ENCODE assay signal across 9 mouse cellular contexts in genomic region chr13:23412630-23413521, GRCm38 (mm10). TPM values are rescaled to one million over a fixed set of nuclear protein-coding genes. Genes with fewer than 3 reads are reported as not detected.
DNase-seq lines count a peak whose midpoint lies in the region; ATAC-seq and TF ChIP-seq lines count a peak whose summit lies in the region.
"Had no signal": no experiment of that assay in that cellular context is flagged by ENCODE, and none has a peak within 500 bp of the region (broad histone marks: within the 10 kb centered on the region; RNA-seq: fewer than 3 reads in every experiment).

No protein-coding gene starts in this region.

- H3K27ac ChIP-seq in lung, postnatal 0 days (ENCODE audit: low read length): no peak overlapping the region
- H3K27ac ChIP-seq in forebrain, embryonic 16.5 days (ENCODE audit: low read length): no peak overlapping the region
- H3K27ac ChIP-seq in midbrain, embryonic 14.5 days (replicated peaks; ENCODE audit: low read depth, low read length): no peak overlapping the region

- no peaks in the 10 kb centered on the region for H3K36me3 ChIP-seq in lung, postnatal 0 days (ENCODE audit: insufficient read depth, low read length)
- H3K36me3 ChIP-seq in forebrain, embryonic 16.5 days (ENCODE audit: control insufficient read depth, insufficient read depth): no peaks in the 10 kb centered on the region
- no peaks in the 10 kb centered on the region for H3K36me3 ChIP-seq in midbrain, embryonic 14.5 days (ENCODE audit: control insufficient read depth, insufficient read depth, low read length)

- no peak for ATAC-seq in lung, postnatal 0 days
- ATAC-seq in forebrain, embryonic 16.5 days: peak; percentile 88
- ATAC-seq in midbrain, embryonic 14.5 days (ENCODE audit: low FRiP score, low TSS enrichment): no peak; the same call in 1 of the 2 replicates

- no peak overlapping the region for H3K9ac ChIP-seq in lung, postnatal 0 days (replicated peaks; ENCODE audit: low read depth)
- peak overlapping the region; percentile 48 for H3K9ac ChIP-seq in forebrain, embryonic 16.5 days (replicated peaks; ENCODE audit: low read depth, low read length)
- H3K9ac ChIP-seq in midbrain, embryonic 14.5 days (replicated peaks; ENCODE audit: low read length): peak overlapping the region; percentile 29; the same call in 1 of the 2 replicates

- no peaks in the 10 kb centered on the region for H3K9me3 ChIP-seq in lung, postnatal 0 days (ENCODE audit: low read length)
- no peaks in the 10 kb centered on the region for H3K9me3 ChIP-seq in forebrain, embryonic 16.5 days (ENCODE audit: control insufficient read depth, low read length)
- H3K9me3 ChIP-seq in midbrain, embryonic 14.5 days (ENCODE audit: control insufficient read depth, low read length): no peaks in the 10 kb centered on the region

- peak overlapping the region; percentile 43; the same call in 1 of the 2 replicates for H3K4me2 ChIP-seq in lung, postnatal 0 days (replicated peaks; ENCODE audit: low read depth, low read length)
- H3K4me2 ChIP-seq in forebrain, embryonic 16.5 days (ENCODE audit: low read length): peak overlapping the region; percentile 68
- peak overlapping the region; percentile 55 for H3K4me2 ChIP-seq in midbrain, embryonic 14.5 days (ENCODE audit: low read length)

- peak overlapping the region; percentile 10; the same call in 1 of the 2 replicates for H3K4me3 ChIP-seq in lung, postnatal 0 days (ENCODE audit: low read depth, low read length)
- H3K4me3 ChIP-seq in lung, adult 2 months (replicated peaks; ENCODE audit: extremely low read depth, low read depth, low read length): no peak overlapping the region
- peak overlapping the region; percentile 51 for H3K4me3 ChIP-seq in forebrain, embryonic 16.5 days (replicated peaks; ENCODE audit: low read length)
- H3K4me3 ChIP-seq in midbrain, embryonic 14.5 days (replicated peaks; ENCODE audit: low read depth, low read length): peak overlapping the region; percentile 33

- 4% methylated on average over 28 of the region's 28 CpGs for WGBS in lung, postnatal 0 days
- 12% methylated on average over 28 of the region's 28 CpGs for WGBS in lung, adult 2 months
- 3% methylated on average over 28 of the region's 28 CpGs for WGBS in forebrain, embryonic 16.5 days
- WGBS in midbrain, embryonic 14.5 days: 2% methylated on average over 28 of the region's 28 CpGs

- no peak for TF ChIP-seq POLR2A in lung, adult 2 months (IDR thresholded peaks at IDR 0.05; ENCODE audit: borderline replicate concordance, extremely low read depth, low read depth, low read length)

- H3K27me3 ChIP-seq in lung, postnatal 0 days (replicated peaks; ENCODE audit: insufficient read depth, low read length): no peaks in the 10 kb centered on the region
- peaks cover 8% of the 10 kb centered on the region for H3K27me3 ChIP-seq in forebrain, embryonic 16.5 days (replicated peaks; ENCODE audit: control insufficient read depth, insufficient read depth, low read length)
- peaks cover 22% of the 10 kb centered on the region for H3K27me3 ChIP-seq in midbrain, embryonic 14.5 days (ENCODE audit: control insufficient read depth, insufficient read depth, low read length)

- no peak for TF ChIP-seq CTCF in lung, postnatal 0 days (IDR thresholded peaks at IDR 0.05)
- no peak for TF ChIP-seq CTCF in lung, adult 2 months (IDR thresholded peaks at IDR 0.05; ENCODE audit: insufficient read depth, low read length)

- TF ChIP-seq EP300 in lung, postnatal 0 days (IDR thresholded peaks at IDR 0.05): no peak

- no peak for DNase-seq in lung, postnatal 0 days (ENCODE audit: low spot score)
- no peak for DNase-seq in lung, adult 2 months
- peak; percentile 91 for DNase-seq in c-Kit-positive CD71-positive TER-119-negative erythroid progenitor cells, embryonic 14.5 days (ENCODE audit: low read depth)
- peak; percentile 47 to 66 for DNase-seq in layer of hippocampus, postnatal 25 days (ENCODE audit: extremely low spot score in 1 of 2, low spot score in 1 of 2)
- DNase-seq in midbrain, embryonic 14.5 days: peak; percentile 73
- no peak for DNase-seq in testis, postnatal 14 days (ENCODE audit: low spot score)
- no peak for DNase-seq in kidney, adult 8-10 months

- peaks cover 3% of the 10 kb centered on the region; the same call in 1 of the 2 replicates for H3K4me1 ChIP-seq in lung, postnatal 0 days (ENCODE audit: insufficient read depth, low read depth, low read length)
- H3K4me1 ChIP-seq in lung, adult 2 months (ENCODE audit: control insufficient read depth, insufficient read depth, low read length): no peaks in the 10 kb centered on the region; the same call in 1 of the 2 replicates
- peaks cover 7% of the 10 kb centered on the region for H3K4me1 ChIP-seq in forebrain, embryonic 16.5 days (replicated peaks; ENCODE audit: control insufficient read depth, insufficient read depth, low read length)
- H3K4me1 ChIP-seq in midbrain, embryonic 14.5 days (ENCODE audit: control insufficient read depth, insufficient read depth, low read length): peaks cover 3% of the 10 kb centered on the region; the same call in 1 of the 2 replicates

RNA-seq across cellular contexts. Expression of gene Abt1, which starts 10.8 kb away (rescaled TPM):
- polyA plus RNA-seq in lung, postnatal 0 days (2015; fragmentation: Nextera tagmentation; extraction: Ambion mirVana): 8.4 and 8.7 TPM in 2 replicates
- 2.7 and 3.3 TPM in 2 replicates for polyA plus RNA-seq in lung, adult 2 months (2012; rRNA removed)
- polyA plus RNA-seq in forebrain, embryonic 16.5 days (2015; fragmentation: Nextera tagmentation; extraction: Ambion mirVana): 12.7 and 13.0 TPM in 2 replicates
- 1 to 10 TPM; 8.5 to 8.9 TPM for total RNA-seq in layer of hippocampus, postnatal 25 days (2021)
- polyA plus RNA-seq in midbrain, embryonic 14.5 days (2014; fragmentation: Nextera tagmentation; extraction: Ambion mirVana): 9.3 and 9.9 TPM in 2 replicates

RNA-seq across cellular contexts. Expression of gene Zfp322a, which starts 43.9 kb away (rescaled TPM):
- 27.1 and 30.9 TPM in 2 replicates for polyA plus RNA-seq in lung, postnatal 0 days (2015; fragmentation: Nextera tagmentation; extraction: Ambion mirVana)
- polyA plus RNA-seq in lung, adult 2 months (2012; rRNA removed): 1.4 and 2.4 TPM in 2 replicates
- 62.5 and 72.6 TPM in 2 replicates for polyA plus RNA-seq in forebrain, embryonic 16.5 days (2015; fragmentation: Nextera tagmentation; extraction: Ambion mirVana)
- 10 to 100 TPM; 34.3 to 40.0 TPM for total RNA-seq in layer of hippocampus, postnatal 25 days (2021)
- polyA plus RNA-seq in midbrain, embryonic 14.5 days (2014; fragmentation: Nextera tagmentation; extraction: Ambion mirVana): 41.2 and 64.4 TPM in 2 replicates

RNA-seq across cellular contexts. Expression of gene Btn1a1, which starts 52.8 kb away (rescaled TPM):
- polyA plus RNA-seq in lung, postnatal 0 days (2015; fragmentation: Nextera tagmentation; extraction: Ambion mirVana): 0.14 and 0.21 TPM in 2 replicates
- polyA plus RNA-seq in lung, adult 2 months (2012; rRNA removed): not detected in 2 replicates
- polyA plus RNA-seq in forebrain, embryonic 16.5 days (2015; fragmentation: Nextera tagmentation; extraction: Ambion mirVana): 0.06 and 0.22 TPM in 2 replicates
- total RNA-seq in layer of hippocampus, postnatal 25 days (2021): not detected
- polyA plus RNA-seq in midbrain, embryonic 14.5 days (2014; fragmentation: Nextera tagmentation; extraction: Ambion mirVana): 0.09 TPM in 1 of 2 replicates, not detected in the other
- total RNA-seq: heart, postnatal 10 days had no signal

Comparison
In these comparisons a context has a peak if more than half of its experiments do, and no peak if none do; other contexts are left out.
1. DNase-seq: peak in c-Kit-positive CD71-positive TER-119-negative erythroid progenitor cells, embryonic 14.5 days (single experiment), layer of hippocampus, postnatal 25 days (2 of 2) and midbrain, embryonic 14.5 days (single experiment); none in lung, postnatal 0 days (single experiment), lung, adult 2 months (single experiment), testis, postnatal 14 days (single experiment) and kidney, adult 8-10 months (0 of 2).
2. Peak in every context shown above with its lines, with median percentiles within 50 percentile points of each other: H3K4me2 ChIP-seq.